Mouse (Mus musculus): Measurements from ENCODE around the gene Gm28053. TPM values are rescaled to one million over a fixed set of nuclear protein-coding genes. Genes with fewer than 3 reads are reported as not detected.
A peak's percentile ranks its signal among the peaks of the same experiment; 100 is the strongest.
"Not testable (repeated sequence)": the region's sequence is repeated elsewhere in the genome, so short reads cannot be mapped to it uniquely, and the experiment has no call there.

The Gm28053 gene
- total RNA-seq (2021), result 1 to 10 TPM in 1 of 2 experiments, not detected in 1; 1.4 TPM
- long read RNA-seq, experiment 1, partial matches to known transcripts, result 0 of 1 reads
- long read RNA-seq, experiment 1, other reads (novel, unspliced or antisense), result 1 of 1 reads
- long read RNA-seq, experiment 2, partial matches to known transcripts, result 0 of 1 reads
- long read RNA-seq, experiment 2, other reads (novel, unspliced or antisense), result 0 of 1 reads

- DNase-seq (ENCODE audit: low spot score in 2 of 2), result no peak
- intact Hi-C loops (cut with DNase I), result no loop called here
Observed at GRCm38 (mm10) chr6:48718455-48718854, at the start of gene Gm28053, which contains the start of gene Gimap7. Gm28053 (plus strand) TSS chr6:48718607. Gimap7 (plus strand) TSS chr6:48718621.

- no peak for DNase-seq (ENCODE audit: low spot score in 2 of 2)
- intact Hi-C loops (cut with DNase I), result no loop called here
Observed at GRCm38 (mm10) chr6:48669446-48669969, 48.9 kb upstream of the Gm28053 start.

DNA sequence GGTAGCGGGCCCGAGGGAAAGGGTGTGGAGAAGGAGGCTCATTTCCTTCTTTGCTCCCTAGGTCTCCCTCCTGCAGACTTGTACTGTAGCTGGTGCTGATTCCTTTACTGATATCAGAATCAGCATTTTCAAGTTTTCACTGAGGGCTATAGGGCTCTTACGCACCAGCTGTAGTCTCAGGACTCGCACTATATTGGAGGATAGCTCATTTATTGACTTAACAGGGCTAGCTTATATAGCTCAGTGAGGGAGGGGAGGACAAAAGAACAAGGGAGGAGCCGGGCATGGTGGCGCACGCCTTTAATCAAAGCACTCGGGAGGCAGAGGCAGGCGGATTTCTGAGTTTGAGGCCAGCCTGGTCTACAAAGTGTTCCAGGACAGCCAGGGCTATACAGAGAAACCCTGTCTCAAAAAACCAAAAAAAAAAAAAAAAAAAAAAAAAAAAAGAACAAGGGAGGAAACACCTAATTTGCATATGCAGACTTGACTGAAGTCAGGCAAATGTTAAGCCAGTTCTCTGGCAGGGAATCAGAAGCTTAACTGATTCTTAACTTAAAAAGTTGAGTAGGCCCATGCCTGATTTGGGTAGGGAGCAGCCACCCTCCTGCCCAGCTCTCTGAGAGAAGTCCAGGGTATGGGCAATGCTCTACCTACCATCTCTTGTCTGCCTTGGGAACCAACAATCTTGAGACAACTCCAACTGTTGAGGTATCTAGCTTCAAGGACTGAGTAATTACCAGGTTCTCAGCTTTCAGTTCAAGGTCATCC lies 43.9 kb upstream of the Gm28053 start:
- no peak for DNase-seq (ENCODE audit: low spot score in 2 of 2)
- intact Hi-C loops (cut with DNase I), result no loop called here

GRCm38 (mm10) chr6:48675400-48675930 lies 42.9 kb upstream of the Gm28053 start:
- intact Hi-C loops (cut with DNase I), result no loop called here
- DNase-seq (ENCODE audit: low spot score in 2 of 2), result no peak

DNA sequence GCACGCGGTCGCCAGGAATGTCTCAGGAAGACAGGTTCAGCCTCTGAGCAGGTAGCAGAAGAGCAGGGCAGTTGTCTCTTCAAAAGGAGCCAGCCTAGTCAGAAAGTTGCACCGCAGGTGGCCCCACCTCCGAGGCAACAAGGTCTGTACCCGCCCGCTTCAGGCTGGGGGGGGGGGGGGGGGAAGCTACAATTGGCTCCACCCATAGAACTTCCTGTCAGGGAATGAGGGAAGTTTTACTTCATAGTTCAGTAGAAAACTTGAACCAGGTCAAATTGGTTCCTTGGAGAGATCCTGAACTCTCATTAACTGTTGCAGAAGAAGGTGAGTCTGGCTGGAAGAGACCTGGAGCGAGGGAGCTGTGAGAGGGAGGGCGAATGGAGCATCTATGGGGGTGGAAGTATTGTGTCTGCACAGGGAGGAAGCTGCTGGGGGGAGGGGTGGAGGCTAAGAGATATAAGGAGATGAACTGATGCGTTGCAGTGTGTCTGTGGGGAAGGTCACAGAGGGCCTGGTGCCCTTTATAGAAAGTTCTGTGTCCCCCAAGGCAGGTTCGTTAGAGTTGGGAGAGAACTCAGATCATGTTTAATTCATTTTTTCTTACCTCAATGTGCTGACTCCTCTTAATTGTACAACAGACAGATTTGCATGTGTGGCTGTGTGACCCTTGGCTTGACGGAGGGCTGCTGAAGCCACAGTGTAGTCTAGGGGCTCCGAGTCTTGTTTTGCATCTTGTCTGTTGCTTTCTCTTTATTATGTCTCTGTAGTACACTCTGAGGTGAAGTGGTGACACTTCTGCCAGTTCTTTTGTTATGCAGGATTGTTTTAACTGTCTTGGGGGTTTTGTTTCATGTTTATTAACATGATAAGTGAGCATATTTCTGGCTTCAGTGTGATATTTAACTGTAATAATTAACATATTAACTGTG lies 42.2 kb upstream of the Gm28053 start, which contains the start of gene Gimap9:
Gene Gimap9 (plus strand): TSS at position 199 of the 929 bp plus-strand sequence.
- no peak for DNase-seq (ENCODE audit: low spot score in 2 of 2)
- intact Hi-C loops (cut with DNase I), result no loop called here

GRCm38 (mm10) chr6:48676860-48677415 lies 41.5 kb upstream of the Gm28053 start:
- no peak for DNase-seq (ENCODE audit: low spot score in 2 of 2)
- intact Hi-C loops (cut with DNase I), result no loop called here

GRCm38 (mm10) chr6:48677492-48678345 lies 40.7 kb upstream of the Gm28053 start:
- DNase-seq (ENCODE audit: low spot score in 2 of 2), result no peak
- intact Hi-C loops (cut with DNase I), result no loop called here

- DNase-seq (ENCODE audit: low spot score in 2 of 2), result no peak
- intact Hi-C loops (cut with DNase I), result no loop called here
Observed at GRCm38 (mm10) chr6:48678391-48678790, 40.0 kb upstream of the Gm28053 start.

- intact Hi-C loops (cut with DNase I), result no loop called here
- no peak for DNase-seq (ENCODE audit: low spot score in 2 of 2)
Observed at GRCm38 (mm10) chr6:48679701-48680100, 38.7 kb upstream of the Gm28053 start.

DNA sequence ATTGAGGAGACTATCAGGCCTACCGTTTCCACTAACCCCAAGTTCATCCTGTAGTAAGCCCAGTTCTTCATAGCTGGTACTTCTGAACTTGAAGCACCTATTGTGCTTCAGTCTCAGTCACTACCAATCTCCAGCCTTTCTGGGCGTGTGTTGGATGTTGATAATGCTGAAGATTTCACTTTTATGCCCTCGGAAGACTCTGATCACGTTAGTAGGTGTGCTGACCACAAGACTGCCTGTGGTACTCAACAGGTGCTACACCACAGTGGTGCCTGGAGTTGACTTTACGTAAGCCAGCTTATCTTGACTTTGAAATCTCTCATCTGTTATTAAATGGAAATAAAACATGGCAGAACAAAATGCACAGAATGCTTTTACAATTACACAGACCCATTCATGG lies 38.0 kb upstream of the Gm28053 start:
- no peak for DNase-seq (ENCODE audit: low spot score in 2 of 2)

GRCm38 (mm10) chr6:48681472-48682090 lies 36.8 kb upstream of the Gm28053 start:
- no peak for DNase-seq (ENCODE audit: low spot score in 2 of 2)
- intact Hi-C loops (cut with DNase I), result no loop called here

More for the DNA sequence above, 38.0 kb upstream of the Gm28053 start:
- intact Hi-C loops (cut with DNase I), result no loop called here

- peak; percentile 5 to 9 for DNase-seq (ENCODE audit: low spot score in 2 of 2)
- intact Hi-C loops (cut with DNase I), result no loop called here
Observed at GRCm38 (mm10) chr6:48682271-48682670, 36.1 kb upstream of the Gm28053 start.

GRCm38 (mm10) chr6:48683263-48683821 lies 35.1 kb upstream of the Gm28053 start:
- DNase-seq (ENCODE audit: low spot score in 2 of 2); intact Hi-C loops (cut with DNase I): not testable (repeated sequence)

DNA sequence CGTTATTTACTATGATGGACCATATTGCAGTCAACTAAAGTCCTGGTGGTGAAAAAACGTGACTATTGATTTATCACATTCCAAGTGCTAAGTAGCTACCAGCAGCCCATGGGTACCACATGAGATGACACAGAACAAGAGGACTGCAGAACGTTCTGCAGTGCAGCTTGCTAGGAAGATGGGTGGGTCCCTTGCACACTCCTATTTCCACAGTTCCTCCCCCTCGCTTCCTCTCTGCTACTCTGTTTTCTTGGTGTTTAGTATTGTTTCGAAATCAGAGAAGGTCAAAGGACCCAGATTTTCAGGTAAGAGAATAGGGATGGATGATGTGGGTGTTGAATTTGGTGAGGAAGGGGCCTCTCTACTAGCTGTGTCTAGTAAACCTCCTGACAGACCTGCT lies 34.1 kb upstream of the Gm28053 start, which contains the start of gene Gimap4:
Gene Gimap4 (plus strand): TSS at position 231 of the 400 bp plus-strand sequence.
- DNase-seq (ENCODE audit: low spot score in 2 of 2), result no peak
- intact Hi-C loops (cut with DNase I), result no loop called here

- intact Hi-C loops (cut with DNase I), result no loop called here
- DNase-seq (ENCODE audit: low spot score in 2 of 2), result no peak
Observed at GRCm38 (mm10) chr6:48684806-48685205, 33.6 kb upstream of the Gm28053 start.

DNA sequence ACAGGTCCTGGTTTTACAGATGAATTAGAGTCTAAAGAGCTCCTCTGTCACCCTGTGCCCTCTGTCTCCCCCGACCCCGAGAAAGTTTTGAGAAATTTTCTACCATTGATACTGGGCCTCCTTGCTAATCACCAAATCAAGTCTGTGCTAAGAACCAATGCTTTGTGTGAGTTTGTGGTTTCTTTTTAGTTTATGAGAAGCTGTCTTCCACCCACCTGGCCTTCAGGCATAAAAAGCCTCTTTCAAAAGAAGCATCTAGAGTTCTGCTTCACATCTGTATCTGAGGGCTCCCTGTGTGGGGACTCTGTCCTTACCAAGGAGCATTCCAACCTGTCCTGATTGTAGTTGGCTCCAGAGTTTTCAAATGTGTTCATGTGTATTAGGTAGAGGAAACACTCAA lies 33.2 kb upstream of the Gm28053 start:
- intact Hi-C loops (cut with DNase I), result no loop called here
- no peak for DNase-seq (ENCODE audit: low spot score in 2 of 2)

All from left cerebral cortex, postnatal 14 days (tissue).